In genomic region chr13:20900396-20900971, GRCm38 (mm10) we compare ENCODE assay signal across 10 mouse cellular contexts.
A peak's percentile ranks its signal among the peaks of the same experiment; 100 is the strongest.
DNase-seq lines count a peak whose midpoint lies in the region; ATAC-seq and TF ChIP-seq lines count a peak whose summit lies in the region.
"Had no signal": no experiment of that assay in that cellular context is flagged by ENCODE, and none has a peak within 500 bp of the region (broad histone marks: within the 10 kb centered on the region; RNA-seq: fewer than 3 reads in every experiment).

No protein-coding gene starts in this region.

- H3K9me3 ChIP-seq in midbrain, postnatal 0 days (ENCODE audit: low read length): no peaks in the 10 kb centered on the region
- H3K9me3 ChIP-seq: embryonic facial prominence, embryonic 13.5 days had no signal

- H3K4me3 ChIP-seq in midbrain, postnatal 0 days (ENCODE audit: low read depth, low read length): no peak overlapping the region
- H3K4me3 ChIP-seq: embryonic facial prominence, embryonic 13.5 days had no signal

- WGBS in midbrain, postnatal 0 days: 45% methylated on average over 8 of the region's 8 CpGs

- TF ChIP-seq CTCF in midbrain, postnatal 0 days (IDR thresholded peaks at IDR 0.05): no peak

- H3K4me2 ChIP-seq in midbrain, postnatal 0 days (ENCODE audit: low read depth, low read length, poor library complexity, severe bottlenecking): no peak overlapping the region
- H3K4me2 ChIP-seq: embryonic facial prominence, embryonic 13.5 days had no signal

- H3K27me3 ChIP-seq in midbrain, postnatal 0 days (ENCODE audit: insufficient read depth, low read length): no peaks in the 10 kb centered on the region
- H3K27me3 ChIP-seq: embryonic facial prominence, embryonic 13.5 days had no signal

- no peak overlapping the region for H3K9ac ChIP-seq in midbrain, postnatal 0 days (replicated peaks; ENCODE audit: low read length, poor library complexity, severe bottlenecking)
- H3K9ac ChIP-seq: embryonic facial prominence, embryonic 13.5 days had no signal

- no peaks in the 10 kb centered on the region for H3K4me1 ChIP-seq in midbrain, postnatal 0 days (ENCODE audit: insufficient read depth, low read length)
- H3K4me1 ChIP-seq: embryonic facial prominence, embryonic 13.5 days had no signal

- no peak overlapping the region for H3K27ac ChIP-seq in midbrain, postnatal 0 days (ENCODE audit: low read depth, low read length)
- H3K27ac ChIP-seq: embryonic facial prominence, embryonic 13.5 days; macrophage had no signal

- intact Hi-C loops in heart, postnatal 25 days (cut with DNase I): no loop called here

- no peaks in the 10 kb centered on the region for H3K36me3 ChIP-seq in midbrain, postnatal 0 days (ENCODE audit: insufficient read depth, low read length)
- H3K36me3 ChIP-seq: embryonic facial prominence, embryonic 13.5 days had no signal

- peak; percentile 72 for ATAC-seq in midbrain, postnatal 0 days (ENCODE audit: low FRiP score)
- no peak for ATAC-seq in CD4-positive, CD25-positive, alpha-beta regulatory T cell, adult 4 months
- ATAC-seq in erythroid progenitor cell, adult 5-6 weeks (replicated peaks; ENCODE audit: low FRiP score, poor library complexity, severe bottlenecking): no peak

- peak; percentile 85 for DNase-seq in heart, adult 11 months
- DNase-seq in heart, postnatal 25 days (ENCODE audit: low spot score): no peak
- peak; percentile 66 for DNase-seq in cerebellum, adult 11-12 months
- peak; percentile 4 for DNase-seq in heart, adult 8-10 months (ENCODE audit: low spot score)
- peak; percentile 35 for DNase-seq in kidney, adult 9 months
- DNase-seq in midbrain, postnatal 0 days (ENCODE audit: low spot score): peak; percentile 87
